Mouse (Mus musculus) thymus, adult 2 months (tissue): ENCODE results near the gene Hcfc1r1.

ENCODE experiments used
- CTCF ChIP-seq: fragments of 200-500 bp; IDR thresholded peaks from 2 replicates; pipeline ENCODE4 v1.5.1; 2012; ENCODE audit warnings: mild to moderate bottlenecking, control low read depth, low read length, moderate library complexity, borderline replicate concordance; ENCODE audit not compliant: control insufficient read depth, poor library complexity, insufficient read depth; ENCODE audit errors: extremely low read depth
- POLR2A ChIP-seq: fragments of 200-500 bp; IDR thresholded peaks from 2 replicates; pipeline ENCODE4 v1.6.1; 2012; ENCODE audit warnings: mild to moderate bottlenecking, low read length, control low read depth, moderate library complexity; ENCODE audit not compliant: control insufficient read depth, poor library complexity, insufficient read depth; ENCODE audit errors: extremely low read depth

DNA sequence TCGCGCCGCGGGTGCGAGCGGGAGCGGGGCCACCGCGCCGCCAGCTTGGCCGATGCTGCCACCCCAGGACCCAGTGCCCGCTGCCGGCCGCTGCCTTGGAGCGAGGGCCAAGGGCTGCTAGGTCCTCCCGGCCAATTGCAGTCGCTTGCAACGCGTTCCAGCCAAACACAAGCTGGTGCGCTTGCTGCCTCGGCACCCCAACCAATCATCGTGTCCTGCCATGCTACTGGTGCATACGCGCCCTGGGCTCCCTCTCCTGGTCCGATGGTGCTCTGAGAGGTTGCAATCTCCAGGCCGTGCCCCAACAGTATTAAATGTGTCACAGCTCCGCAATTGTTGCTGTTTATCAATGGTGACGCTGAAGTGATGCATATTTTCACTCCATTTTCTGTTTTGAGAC is 26.7 kb downstream of the Hcfc1r1 start:
- no peak for TF ChIP-seq CTCF
- TF ChIP-seq POLR2A = no peak
